Mouse (Mus musculus) heart, adult 2 months (tissue): ENCODE measurements around the gene Ppil6.
A peak's percentile ranks its signal among the peaks of the same experiment; 100 is the strongest.

Source experiments
- CTCF ChIP-seq: fragments of 200-600 bp; IDR thresholded peaks from 2 replicates; pipeline ENCODE4 v1.8.1; 2022; ENCODE audit warnings: antibody characterized with exemption, mild to moderate bottlenecking, moderate library complexity
- EP300 ChIP-seq: fragments of 200-500 bp; IDR thresholded peaks from 2 replicates; pipeline ENCODE4 v1.6.1; 2011; ENCODE audit warnings: low read depth, low read length, control low read depth; ENCODE audit not compliant: insufficient read depth
- POLR2A ChIP-seq: fragments of 200-500 bp; IDR thresholded peaks from 2 replicates; pipeline ENCODE4 v1.6.1; 2011; ENCODE audit warnings: mild to moderate bottlenecking, low read depth, low read length, control low read depth; ENCODE audit not compliant: insufficient read depth

DNA sequence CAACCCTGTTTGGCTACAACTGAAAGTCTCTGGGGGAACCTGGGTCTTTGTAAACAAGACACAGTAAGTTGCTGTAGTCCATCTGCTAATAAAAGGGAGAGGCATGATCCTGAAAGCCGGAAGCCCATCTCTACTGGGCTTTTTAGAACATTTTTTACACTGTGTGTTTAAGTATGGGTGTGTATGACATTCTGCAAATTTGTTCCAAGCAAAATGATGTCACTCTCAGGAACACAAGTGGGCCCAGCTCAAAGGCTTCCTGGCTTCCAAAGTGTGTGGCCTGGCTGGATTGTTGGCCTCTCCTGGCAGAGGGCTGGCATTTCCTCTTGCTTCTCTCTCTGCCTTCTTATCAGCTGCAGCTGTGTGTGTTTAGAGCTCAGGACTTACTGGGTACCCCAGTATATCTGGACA lies 15.3 kb upstream of the Ppil6 start:
- TF ChIP-seq CTCF (no peak), POLR2A (no peak), EP300 (peak; percentile 63; the same call in 1 of the 2 replicates)
